Mouse (Mus musculus) thymus, postnatal 14 days (tissue): ENCODE results near the gene Odf4.
A peak's percentile ranks its signal among the peaks of the same experiment; 100 is the strongest.

Experiments used
- DNase-seq: peaks from one replicate; pipeline ENCODE4 v3.0.0; 2021

The Odf4 gene

GRCm38 (mm10) chr11:68901351-68902046 is 25.4 kb downstream of the Odf4 start, which contains the start of gene Rpl26:
TSS of gene Rpl26 (plus strand) at chr11:68901583.
- peak; percentile 98 for DNase-seq

GRCm38 (mm10) chr11:68900519-68901350 is 26.1 kb downstream of the Odf4 start:
- no peak for DNase-seq

GRCm38 (mm10) chr11:68899815-68900214 is 27.1 kb downstream of the Odf4 start:
- DNase-seq: no peak

- DNase-seq: no peak
Measured at GRCm38 (mm10) chr11:68898790-68899189, 28.1 kb downstream of the Odf4 start.

- DNase-seq: no peak
Measured at GRCm38 (mm10) chr11:68897838-68898237, 29.0 kb downstream of the Odf4 start.

GRCm38 (mm10) chr11:68897120-68897519 is 29.8 kb downstream of the Odf4 start:
- peak; percentile 68 for DNase-seq

- DNase-seq: no peak
Measured at GRCm38 (mm10) chr11:68896247-68896646, 30.6 kb downstream of the Odf4 start.

GRCm38 (mm10) chr11:68893911-68894464 is 32.9 kb downstream of the Odf4 start:
- DNase-seq: no peak

GRCm38 (mm10) chr11:68892233-68892832 is 34.5 kb downstream of the Odf4 start:
- DNase-seq: no peak

- DNase-seq: no peak
Measured at GRCm38 (mm10) chr11:68891823-68892222, 35.1 kb downstream of the Odf4 start.

GRCm38 (mm10) chr11:68890625-68891024 is 36.3 kb downstream of the Odf4 start:
- no peak for DNase-seq

- no peak for DNase-seq
Measured at GRCm38 (mm10) chr11:68888653-68889052, 38.2 kb downstream of the Odf4 start.

- no peak for DNase-seq
Measured at GRCm38 (mm10) chr11:68888253-68888652, 38.6 kb downstream of the Odf4 start, which contains the start of gene Rnf222. TSS of gene Rnf222 (plus strand) at chr11:68888553.

GRCm38 (mm10) chr11:68886091-68886490 is 40.8 kb downstream of the Odf4 start:
- no peak for DNase-seq

GRCm38 (mm10) chr11:68884368-68884767 is 42.5 kb downstream of the Odf4 start:
- no peak for DNase-seq

- DNase-seq: no peak
Measured at GRCm38 (mm10) chr11:68883843-68884242, 43.0 kb downstream of the Odf4 start.

GRCm38 (mm10) chr11:68882107-68882506 is 44.8 kb downstream of the Odf4 start:
- DNase-seq: no peak

- no peak for DNase-seq
Measured at GRCm38 (mm10) chr11:68878811-68879210, 48.1 kb downstream of the Odf4 start.

- peak; percentile 64 for DNase-seq
Measured at GRCm38 (mm10) chr11:68874841-68875240, 52.0 kb downstream of the Odf4 start.
